In genomic region chr3:95015891-95016531, GRCm38 (mm10) we compare ENCODE assay signal across 8 mouse cellular contexts. TPM values are rescaled to one million over a fixed set of nuclear protein-coding genes. Genes with fewer than 3 reads are reported as not detected.
DNase-seq lines count a peak whose midpoint lies in the region; ATAC-seq and TF ChIP-seq lines count a peak whose summit lies in the region.

No protein-coding gene starts in this region.

- H3K9me3 ChIP-seq in hindbrain, postnatal 0 days (ENCODE audit: low read length), result no peaks in the 10 kb centered on the region

- peak overlapping the region; percentile 95 for H3K4me2 ChIP-seq in hindbrain, postnatal 0 days (ENCODE audit: low read depth, low read length)

- peak overlapping the region; percentile 95 for H3K27ac ChIP-seq in gastrocnemius, adult 2 months
- peak overlapping the region; percentile 95 for H3K27ac ChIP-seq in hindbrain, postnatal 0 days
- H3K27ac ChIP-seq in left cerebral cortex, adult 2 months, result peak overlapping the region; percentile 94

- WGBS in hindbrain, postnatal 0 days, result under 1% methylated on average over 36 of the region's 40 CpGs

- DNase-seq in ZHBTc4 (ENCODE audit: low read depth, low spot score), result peak; percentile 99
- DNase-seq in gastrocnemius, adult 2 months, result peak; percentile 95
- DNase-seq in hindbrain, postnatal 0 days (ENCODE audit: low spot score), result peak; percentile 93
- DNase-seq in left cerebral cortex, adult 2 months (ENCODE audit: extremely low spot score in 1 of 2, low spot score in 2 of 2), result peak; percentile 91 to 92
- peak; percentile 92 to 94 for DNase-seq in right cerebral cortex, adult 2 months (ENCODE audit: low spot score in 2 of 2)
- peak; percentile 95 for DNase-seq in urinary bladder, postnatal 14 days (ENCODE audit: low spot score)

- peaks cover 12% of the 10 kb centered on the region for H3K36me3 ChIP-seq in hindbrain, postnatal 0 days (ENCODE audit: insufficient read depth, low read length)

- ATAC-seq in common myeloid progenitor, adult 5-6 weeks (replicated peaks; ENCODE audit: low read depth, poor library complexity, severe bottlenecking), result peak; percentile 58
- ATAC-seq in hindbrain, postnatal 0 days, result peak; percentile 82
- peak; percentile 53 for ATAC-seq in megakaryocyte, adult 5-6 weeks (ENCODE audit: poor library complexity, severe bottlenecking)

- TF ChIP-seq CTCF in gastrocnemius, adult 2 months (IDR thresholded peaks at IDR 0.05), result no peak
- TF ChIP-seq CTCF in hindbrain, postnatal 0 days (IDR thresholded peaks at IDR 0.05; ENCODE audit: low read depth), result no peak
- TF ChIP-seq CTCF in left cerebral cortex, adult 2 months (IDR thresholded peaks at IDR 0.05), result no peak; the same call in 1 of the 2 replicates

- no peaks in the 10 kb centered on the region for H3K27me3 ChIP-seq in hindbrain, postnatal 0 days (ENCODE audit: insufficient read depth, low read length)

- intact Hi-C loops in gastrocnemius, adult 2 months (cut with DNase I), result no loop called here
- intact Hi-C loops in left cerebral cortex, adult 2 months (cut with DNase I), result no loop called here

- H3K9ac ChIP-seq in hindbrain, postnatal 0 days (replicated peaks; ENCODE audit: low read length), result peak overlapping the region; percentile 66

- peaks cover 7% of the 10 kb centered on the region for H3K4me1 ChIP-seq in hindbrain, postnatal 0 days (ENCODE audit: insufficient read depth, low read length)

- peak overlapping the region; percentile 74 for H3K4me3 ChIP-seq in gastrocnemius, adult 2 months
- H3K4me3 ChIP-seq in hindbrain, postnatal 0 days (ENCODE audit: low read length), result peak overlapping the region; percentile 83
- peak overlapping the region; percentile 95 for H3K4me3 ChIP-seq in left cerebral cortex, adult 2 months

RNA-seq across cellular contexts. Expression of gene Zfp687, which starts 0.8 kb away (rescaled TPM):
- 18.2 and 20.6 TPM in 2 replicates for total RNA-seq in common myeloid progenitor, adult 5-6 weeks (2017)
- 10 to 100 TPM; 10.9 to 11.5 TPM for total RNA-seq in gastrocnemius, adult 2 months (2021)
- 34.1 and 35.4 TPM in 2 replicates for total RNA-seq in hindbrain, postnatal 0 days (2014; rRNA removed)
- polyA plus RNA-seq in hindbrain, postnatal 0 days (2015; fragmentation: Nextera tagmentation; extraction: Ambion mirVana), result 17.3 and 18.0 TPM in 2 replicates
- total RNA-seq in left cerebral cortex, adult 2 months (2021), result 10 to 100 TPM; 23.1 to 25.9 TPM
- 10.0 and 15.7 TPM in 2 replicates for total RNA-seq in megakaryocyte, adult 5-6 weeks (2015)
- 11.7 and 39.5 TPM in 2 replicates for total RNA-seq in megakaryocyte, adult 5-6 weeks (2017)

RNA-seq across cellular contexts. Expression of gene Psmd4, which starts 26.4 kb away (rescaled TPM):
- 210 and 232 TPM in 2 replicates for total RNA-seq in common myeloid progenitor, adult 5-6 weeks (2017)
- 100 to 1,000 TPM; 164 to 237 TPM for total RNA-seq in gastrocnemius, adult 2 months (2021)
- 208 and 210 TPM in 2 replicates for total RNA-seq in hindbrain, postnatal 0 days (2014; rRNA removed)
- 267 and 272 TPM in 2 replicates for polyA plus RNA-seq in hindbrain, postnatal 0 days (2015; fragmentation: Nextera tagmentation; extraction: Ambion mirVana)
- total RNA-seq in left cerebral cortex, adult 2 months (2021), result 100 to 1,000 TPM; 156 to 164 TPM
- total RNA-seq in megakaryocyte, adult 5-6 weeks (2015), result 80.0 and 91.9 TPM in 2 replicates
- total RNA-seq in megakaryocyte, adult 5-6 weeks (2017), result 224 and 226 TPM in 2 replicates

RNA-seq across cellular contexts. Expression of gene Pi4kb, which starts 41.5 kb away (rescaled TPM):
- 11.6 and 43.0 TPM in 2 replicates for total RNA-seq in common myeloid progenitor, adult 5-6 weeks (2017)
- total RNA-seq in gastrocnemius, adult 2 months (2021), result 10 to 100 TPM; 23.4 to 24.0 TPM
- 57.1 and 85.4 TPM in 2 replicates for total RNA-seq in hindbrain, postnatal 0 days (2014; rRNA removed)
- 19.2 and 22.7 TPM in 2 replicates for polyA plus RNA-seq in hindbrain, postnatal 0 days (2015; fragmentation: Nextera tagmentation; extraction: Ambion mirVana)
- 10 to 100 TPM; 58.0 to 58.4 TPM for total RNA-seq in left cerebral cortex, adult 2 months (2021)
- total RNA-seq in megakaryocyte, adult 5-6 weeks (2015), result 22.2 and 31.4 TPM in 2 replicates
- total RNA-seq in megakaryocyte, adult 5-6 weeks (2017), result 17.9 and 21.4 TPM in 2 replicates

Comparison
In these comparisons a context has a peak if more than half of its experiments do, and no peak if none do; other contexts are left out.
1. Peak in every context shown above with its lines: DNase-seq, ATAC-seq, H3K4me3 ChIP-seq and H3K27ac ChIP-seq.